Mouse (Mus musculus) embryonic fibroblast, embryonic 13.5 days (primary cell): ENCODE measurements around the gene Jmjd1c. TPM values are rescaled to one million over a fixed set of nuclear protein-coding genes. Genes with fewer than 3 reads are reported as not detected.
A peak's percentile ranks its signal among the peaks of the same experiment; 100 is the strongest.

Experiments used
- H3K27ac ChIP-seq: 2 replicates; pipeline ENCODE4 v1.5.1; 2012; ENCODE audit warnings: low read length, control low read depth, inconsistent platforms; ENCODE audit not compliant: insufficient read depth
- H3K4me1 ChIP-seq: 2 replicates; pipeline ENCODE4 v1.6.1; 2011; ENCODE audit warnings: low read length; ENCODE audit not compliant: control insufficient read depth, insufficient read depth
- H3K4me3 ChIP-seq: 2 replicates; pipeline ENCODE4 v1.5.1; 2011; ENCODE audit warnings: mild to moderate bottlenecking, control low read depth, low read length; ENCODE audit not compliant: insufficient read depth
- CTCF ChIP-seq: IDR thresholded peaks from 2 replicates; pipeline ENCODE4 v1.5.1; 2011; ENCODE audit warnings: mild to moderate bottlenecking, control low read depth, low read length, moderate library complexity, borderline replicate concordance; ENCODE audit not compliant: insufficient read depth
- POLR2A ChIP-seq: IDR thresholded peaks from 2 replicates; pipeline ENCODE4 v1.6.1; 2011; ENCODE audit warnings: low read depth, mild to moderate bottlenecking, control low read depth, low read length, moderate library complexity
- polyA plus RNA-seq: library from polyadenylated mRNA; stranded (reverse); fragments of >200 nt; gene quantifications from 2 replicates; pipeline ENCODE4 v1.2.4, GENCODE M21; 2011; ENCODE audit warnings: low read depth; ENCODE audit not compliant: missing spikeins, insufficient read length

The Jmjd1c gene
- polyA plus RNA-seq, 1 experiment, result 40.2 TPM

- Histone ChIP-seq H3K27ac (no peak overlapping the region), H3K4me1 (peaks cover 2% of the 10 kb centered on the region; the same call in 1 of the 2 replicates), H3K4me3 (no peak overlapping the region)
- TF ChIP-seq POLR2A (no peak), CTCF (no peak)
Measured at GRCm38 (mm10) chr10:67085124-67085523, 10.8 kb upstream of the Jmjd1c start.

- Histone ChIP-seq H3K27ac (no peak overlapping the region), H3K4me1 (peaks cover 2% of the 10 kb centered on the region; the same call in 1 of the 2 replicates), H3K4me3 (no peak overlapping the region)
- TF ChIP-seq CTCF (no peak), POLR2A (no peak)
Measured at GRCm38 (mm10) chr10:67085916-67086315, 10.0 kb upstream of the Jmjd1c start.

GRCm38 (mm10) chr10:67087447-67088226 lies 8.3 kb upstream of the Jmjd1c start:
- Histone ChIP-seq H3K4me3 (no peak overlapping the region), H3K4me1 (peaks cover 1% of the 10 kb centered on the region; the same call in 1 of the 2 replicates), H3K27ac (no peak overlapping the region)
- TF ChIP-seq CTCF, result no peak
- TF ChIP-seq POLR2A, result no peak

- TF ChIP-seq CTCF (no peak), POLR2A (no peak)
- Histone ChIP-seq H3K4me3 (no peak overlapping the region), H3K27ac (no peak overlapping the region), H3K4me1 (no peaks in the 10 kb centered on the region)
Measured at GRCm38 (mm10) chr10:67090611-67091010, 5.3 kb upstream of the Jmjd1c start.

- Histone ChIP-seq H3K4me3 (no peak overlapping the region), H3K4me1 (0 out of 2 replicates have a peak, but pooled peaks cover under 1% of the 10 kb centered on the region), H3K27ac (no peak overlapping the region)
- TF ChIP-seq CTCF (no peak), POLR2A (no peak)
Measured at GRCm38 (mm10) chr10:67094922-67095321, 1.0 kb upstream of the Jmjd1c start.

- TF ChIP-seq CTCF (no peak), POLR2A (peak; percentile 31)
- Histone ChIP-seq H3K4me1 (peaks cover 3% of the 10 kb centered on the region; the same call in 1 of the 2 replicates), H3K27ac (peak within 1 kb of the TSS; percentile 87), H3K4me3 (peak within 1 kb of the TSS; percentile 98)
Measured at GRCm38 (mm10) chr10:67096621-67097436, 904 bp downstream of the Jmjd1c start, which contains the start of gene Reep3. Gene Reep3, minus strand, starts transcription at chr10:67096945.

GRCm38 (mm10) chr10:67097437-67098150 lies 1.7 kb downstream of the Jmjd1c start:
- H3K4me3 ChIP-seq, result peak overlapping the region; percentile 94
- H3K4me1 ChIP-seq, result peaks cover 8% of the 10 kb centered on the region
- H3K27ac ChIP-seq, result peak overlapping the region; percentile 55
- TF ChIP-seq CTCF (no peak), POLR2A (no peak; the same call in 1 of the 2 replicates)

GRCm38 (mm10) chr10:67098408-67099050 lies 2.6 kb downstream of the Jmjd1c start:
- H3K4me3 ChIP-seq, result peak overlapping the region; percentile 1; the same call in 1 of the 2 replicates
- no peak for TF ChIP-seq POLR2A
- TF ChIP-seq CTCF, result no peak
- peaks cover 13% of the 10 kb centered on the region for H3K4me1 ChIP-seq

More at GRCm38 (mm10) chr10:67098408-67099050, 2.6 kb downstream of the Jmjd1c start:
- H3K27ac ChIP-seq, result no peak overlapping the region
